Mouse (Mus musculus) lung, adult 10 weeks (tissue): Measurements from ENCODE around the gene Erbin. TPM values are rescaled to one million over a fixed set of nuclear protein-coding genes. Genes with fewer than 3 reads are reported as not detected.

Experiments used
- polyA plus RNA-seq: library from polyadenylated mRNA; stranded (reverse); fragments of 350-450 nt; fragmentation: Illumina TruSeq; extraction: RNeasy Lipid Tissue Mini Kit (QIAGEN cat#74804); gene quantifications from one replicate; pipeline ENCODE4 v1.2.3, GENCODE M21; 2014; ENCODE audit warnings: low read depth, low replicate concordance; ENCODE audit not compliant: insufficient read depth

Gene Erbin
- 25.7 TPM for polyA plus RNA-seq

DNA sequence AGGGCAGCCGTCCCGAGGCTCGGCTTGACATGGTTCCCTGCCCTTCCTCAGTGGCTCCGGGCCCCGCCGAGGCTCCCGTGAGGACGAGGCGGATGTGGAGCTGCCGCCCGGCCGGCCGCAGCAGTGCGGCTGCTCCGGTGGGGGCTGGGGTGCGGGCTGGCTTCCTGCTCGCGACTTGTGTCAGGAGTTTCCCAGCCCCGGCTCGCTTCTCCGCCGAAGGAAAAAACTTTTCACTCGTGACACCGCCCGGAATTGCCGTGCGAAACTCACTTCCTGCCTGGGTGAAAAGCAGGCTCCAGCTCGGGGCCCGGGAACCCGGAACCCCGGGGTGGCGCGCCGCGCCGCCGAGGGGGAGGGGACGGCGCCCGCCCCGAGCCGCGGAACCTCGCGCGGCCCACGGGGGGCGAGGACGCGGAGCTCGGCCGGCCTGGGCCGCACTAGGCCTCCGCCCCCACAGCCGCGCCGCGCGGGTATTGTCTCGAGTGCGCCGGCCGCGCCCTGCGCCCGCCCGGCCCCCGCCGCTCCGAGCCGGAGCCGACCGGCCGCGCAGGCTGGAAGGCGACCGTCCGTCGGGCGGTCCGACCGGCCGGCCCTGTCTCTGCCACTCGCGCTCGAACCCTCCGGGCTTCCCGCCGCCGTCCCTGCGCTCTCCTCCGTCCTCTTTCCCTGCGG lies at the start of gene Erbin:
Gene Erbin (minus strand): TSS at position 254 of the 672 bp plus-strand sequence.

DNA sequence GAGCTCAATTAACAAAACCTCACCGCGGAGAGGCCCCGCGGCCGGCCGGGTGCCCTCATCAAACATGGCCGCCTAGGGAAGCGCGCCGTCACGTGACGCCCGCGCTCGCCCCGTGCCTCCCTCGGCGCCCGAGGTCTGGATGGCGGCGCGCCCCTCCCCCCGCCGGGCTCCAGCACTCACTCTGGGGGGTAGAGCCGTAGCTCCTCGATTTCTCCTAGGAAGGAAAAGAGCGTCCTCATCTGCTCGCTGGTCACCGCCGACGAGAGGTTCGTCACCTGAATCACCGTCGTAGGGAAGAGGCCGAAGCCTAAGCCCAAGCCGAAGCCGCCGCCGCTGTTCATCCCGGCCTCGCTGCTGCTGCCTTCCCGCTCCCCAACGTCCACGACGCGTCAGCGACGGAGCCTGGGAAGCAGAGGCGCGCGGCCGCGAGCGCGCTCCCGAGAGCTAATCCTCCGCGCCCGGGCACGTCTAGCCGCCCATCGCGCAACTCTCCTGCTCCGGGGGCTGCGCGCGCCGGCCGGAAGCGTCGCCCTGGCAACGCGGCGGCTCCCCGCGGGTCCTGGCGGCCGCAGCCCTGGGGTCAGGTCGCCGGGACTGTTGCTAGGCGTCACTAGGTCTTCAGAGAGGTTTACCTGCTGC lies 146.1 kb downstream of the Erbin start, which contains the start of gene Srek1:
Gene Srek1 (minus strand): TSS at position 490 of the 639 bp plus-strand sequence.

Other genes with a start within 250 kb of the Erbin start
- gene Srek1, start 145.9 kb downstream of the Erbin start, polyA plus RNA-seq: 9.4 TPM
- gene Nln, start 189.1 kb upstream of the Erbin start, polyA plus RNA-seq: 7.7 TPM
- 2.6 TPM for gene Sgtb, start 189.2 kb upstream of the Erbin start, polyA plus RNA-seq